Mouse (Mus musculus) adrenal gland, adult (tissue): Measurements from ENCODE around the gene Sdf2l1.
A peak's percentile ranks its signal among the peaks of the same experiment; 100 is the strongest.

Experiments used
- DNase-seq, 2 experiments: peaks; one replicate each; pipeline ENCODE4 v3.0.0; 2022 to 2023; ENCODE audit warnings: low spot score in 1 of 2; ENCODE audit not compliant: inconsistent age in 2 of 2

Gene Sdf2l1

GRCm38 (mm10) chr16:17124119-17124870 lies 7.9 kb downstream of the Sdf2l1 start:
- DNase-seq = no peak

DNA sequence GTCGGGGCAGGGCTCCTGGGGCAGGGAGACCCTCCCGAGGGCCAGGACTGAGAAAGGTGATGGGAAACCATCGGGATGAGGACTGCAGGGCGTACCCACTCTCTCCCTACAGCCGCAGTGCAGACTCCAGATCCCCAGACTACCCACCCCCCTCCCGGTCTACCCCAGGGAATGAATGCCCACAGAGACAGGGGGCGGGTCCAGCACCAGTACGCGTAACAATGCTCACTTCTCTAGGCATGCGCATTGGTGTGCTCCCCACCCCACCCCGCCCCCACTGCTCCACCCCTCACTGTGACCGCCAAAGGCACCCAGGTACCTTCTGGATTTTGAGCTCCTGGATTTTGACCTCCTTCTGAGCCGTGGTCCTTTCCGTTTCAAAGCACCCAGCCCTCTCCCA lies 10.6 kb downstream of the Sdf2l1 start:
- no peak for DNase-seq

GRCm38 (mm10) chr16:17117309-17117799 lies 14.8 kb downstream of the Sdf2l1 start:
- DNase-seq = no peak

GRCm38 (mm10) chr16:17110771-17111743 lies 21.1 kb downstream of the Sdf2l1 start, which contains the start of gene Ppil2:
Ppil2 (minus strand) TSS chr16:17111257.
- DNase-seq = peak; percentile 75 to 92

- DNase-seq = no peak
Observed at GRCm38 (mm10) chr16:17104600-17104999, 27.6 kb downstream of the Sdf2l1 start.

DNA sequence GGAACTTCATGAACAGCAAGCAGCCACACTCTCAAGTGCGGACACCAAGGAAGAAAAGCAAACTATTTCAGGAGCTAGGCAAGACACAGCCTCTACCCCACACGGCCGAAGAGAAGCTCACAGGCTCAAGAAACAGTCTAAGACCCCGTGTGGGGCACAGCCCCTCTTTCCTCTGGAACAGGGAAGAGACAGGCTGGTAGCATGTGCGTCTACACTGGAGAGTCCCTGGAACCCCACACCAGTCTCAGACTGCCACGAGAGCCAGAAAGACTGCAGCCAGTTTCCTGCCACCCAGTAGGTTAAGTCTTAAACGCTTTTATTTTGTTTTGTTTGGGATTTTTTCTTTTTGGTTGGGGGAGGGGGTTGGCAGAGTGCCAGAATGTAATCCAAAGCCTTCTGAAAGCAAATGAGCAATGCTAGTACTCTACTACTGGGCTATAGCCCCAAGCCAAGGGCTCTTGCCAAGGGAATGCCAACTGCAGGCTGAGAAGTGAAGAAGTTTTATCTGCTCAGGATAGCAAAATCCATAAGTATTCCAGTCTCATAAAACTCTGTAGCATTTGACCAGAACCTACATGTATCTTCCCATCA lies 29.5 kb downstream of the Sdf2l1 start:
- DNase-seq = no peak

DNA sequence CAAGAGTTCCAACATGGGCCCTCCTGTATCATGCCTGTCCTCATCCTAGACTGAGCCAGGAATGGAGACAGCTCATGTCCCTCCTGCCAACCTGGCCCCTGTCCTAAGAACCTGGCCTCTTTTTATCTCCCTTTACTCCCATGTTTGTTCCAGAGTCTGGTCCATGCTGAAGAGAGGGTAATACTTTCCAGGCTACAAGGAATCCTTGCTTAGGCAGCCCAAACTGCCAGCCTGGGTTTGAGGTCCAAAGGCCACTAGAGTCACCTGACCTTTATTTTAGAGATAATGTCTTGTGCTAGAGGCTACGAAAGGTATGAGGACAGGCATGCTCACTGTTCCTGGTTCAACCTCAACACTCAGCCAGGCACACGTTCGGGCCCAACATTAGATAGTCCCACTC lies 35.2 kb downstream of the Sdf2l1 start:
- DNase-seq = no peak

- no peak for DNase-seq
Observed at GRCm38 (mm10) chr16:17088346-17088745, 43.8 kb downstream of the Sdf2l1 start.

DNA sequence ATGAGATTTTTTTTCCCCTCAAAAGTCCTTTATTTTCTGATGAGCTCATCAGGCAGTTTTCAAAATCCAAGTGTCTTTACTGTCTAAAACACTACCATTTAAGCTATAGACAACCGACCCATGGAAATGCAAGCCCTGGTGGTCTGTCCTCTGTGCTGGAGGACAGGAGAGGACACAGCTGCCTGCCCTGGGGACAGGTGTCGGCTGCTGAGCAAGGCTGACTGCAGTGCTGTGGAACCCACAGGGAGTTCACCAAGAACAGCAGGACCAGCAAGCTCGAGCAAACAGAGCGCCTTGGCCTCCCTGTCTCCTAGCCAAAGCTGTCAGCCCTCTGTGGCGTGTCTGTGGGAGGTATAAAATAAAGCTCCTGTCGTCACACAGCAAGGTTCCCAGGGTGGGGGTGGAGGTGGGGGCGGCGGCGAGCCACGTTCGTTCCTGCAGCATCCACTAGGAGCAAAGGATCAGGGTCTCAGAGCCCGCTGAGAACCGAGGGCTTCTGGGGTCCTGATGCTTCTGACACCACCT lies 45.5 kb downstream of the Sdf2l1 start:
- no peak for DNase-seq

DNA sequence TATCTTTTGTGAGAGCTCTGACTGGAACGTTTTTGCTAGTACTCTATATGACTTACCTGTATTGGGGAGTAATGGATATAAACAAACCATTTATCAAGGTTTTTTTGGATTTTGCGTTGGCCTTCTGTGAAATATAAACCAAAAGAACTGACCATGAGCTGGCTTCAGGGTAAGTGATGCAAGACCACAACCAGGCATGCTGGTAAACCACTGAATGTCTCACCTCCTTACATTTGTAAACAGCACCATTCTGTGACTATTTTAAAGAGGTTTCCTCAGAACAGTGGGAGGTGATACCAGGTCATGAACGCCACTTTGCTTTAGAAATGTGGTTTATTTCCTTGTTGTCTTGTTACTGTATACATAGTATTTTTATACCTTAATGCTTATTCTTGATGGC lies 45.9 kb downstream of the Sdf2l1 start:
- DNase-seq = peak in 1 of 2 experiments; percentile 70

GRCm38 (mm10) chr16:17085636-17086035 lies 46.5 kb downstream of the Sdf2l1 start:
- DNase-seq = peak; percentile 79 to 87

- no peak for DNase-seq
Observed at GRCm38 (mm10) chr16:17082121-17082792, 49.9 kb downstream of the Sdf2l1 start.
